Mouse (Mus musculus) CH12.LX (cell line): ENCODE data around the gene Ankrd9. TPM values are rescaled to one million over a fixed set of nuclear protein-coding genes. Genes with fewer than 3 reads are reported as not detected.

ENCODE experiments used
- DNase-seq: peaks from one replicate; pipeline ENCODE4 v3.0.0-alpha.2; 2013; ENCODE audit errors: extremely low read depth
- H3K27ac ChIP-seq: 2 replicates; pipeline ENCODE4 v1.5.1; 2012; ENCODE audit warnings: low read depth, mild to moderate bottlenecking, control low read depth, moderate library complexity; ENCODE audit not compliant: insufficient read depth
- H3K27me3 ChIP-seq: replicated peaks from 2 replicates; pipeline ENCODE3; 2012; ENCODE audit warnings: inconsistent platforms
- H3K36me3 ChIP-seq, 2 experiments: replicated peaks in 1 of 2; 2 replicates each; pipeline versions ENCODE3 to v1.6.1; 2012; ENCODE audit warnings: inconsistent platforms in 1 of 2, low read length in 1 of 2, mild to moderate bottlenecking in 1 of 2, mixed read lengths in 1 of 2, moderate library complexity in 1 of 2; ENCODE audit not compliant: control insufficient read depth in 1 of 2, insufficient read depth in 1 of 2
- H3K4me1 ChIP-seq, 2 experiments: 2 replicates each; pipeline ENCODE4 v1.6.1; 2012; ENCODE audit warnings: inconsistent platforms in 1 of 2, moderate library complexity in 1 of 2; ENCODE audit not compliant: insufficient read depth in 2 of 2, control insufficient read depth in 1 of 2
- H3K4me2 ChIP-seq: 2 replicates; pipeline ENCODE4 v1.6.1; 2012; ENCODE audit warnings: low read depth, mild to moderate bottlenecking, control low read depth; ENCODE audit not compliant: poor library complexity, insufficient read depth, severe bottlenecking
- H3K4me3 ChIP-seq, 3 experiments: fragments of 150-350 bp in 1 of 3; sonication (generic) in 1 of 3; replicated peaks in 1 of 3; 2 replicates each; pipeline versions ENCODE3 to v1.5.1; 2011 to 2012; ENCODE audit warnings: low read depth in 2 of 3, low read length in 2 of 3, mild to moderate bottlenecking in 2 of 3, moderate library complexity in 2 of 3, control low read depth in 1 of 3, improper control_type of control experiment in 1 of 3, inconsistent platforms in 1 of 3, mixed read lengths in 1 of 3; ENCODE audit not compliant: poor library complexity in 1 of 3
- H3K79me2 ChIP-seq: replicated peaks from 2 replicates; pipeline ENCODE4 v1.6.1; 2012; ENCODE audit warnings: mild to moderate bottlenecking, moderate library complexity; ENCODE audit not compliant: control insufficient read depth, poor library complexity, insufficient read depth, severe bottlenecking; ENCODE audit errors: extremely low read depth
- H3K9ac ChIP-seq: 2 replicates; pipeline ENCODE4 v1.6.1; 2012; ENCODE audit warnings: low read depth, mild to moderate bottlenecking, control low read depth, moderate library complexity; ENCODE audit not compliant: insufficient read depth
- H3K9me3 ChIP-seq: replicated peaks from 2 replicates; pipeline ENCODE3; 2012; ENCODE audit warnings: low read length, inconsistent platforms, mixed read lengths
- CHD1 ChIP-seq: IDR thresholded peaks from 2 replicates; pipeline ENCODE4 v1.6.1; 2012; ENCODE audit warnings: low read depth, low read length, improper control_type of control experiment, inconsistent platforms
- HCFC1 ChIP-seq: IDR thresholded peaks from 2 replicates; pipeline ENCODE4 v1.6.1; 2012; ENCODE audit warnings: low read depth, mild to moderate bottlenecking, inconsistent platforms, low read length, improper control_type of control experiment
- IRF4 ChIP-seq: IDR thresholded peaks from 2 replicates; pipeline ENCODE4 v1.6.1; 2014; ENCODE audit warnings: low read depth, mild to moderate bottlenecking, inconsistent platforms, low read length, improper control_type of control experiment
- JUN ChIP-seq: IDR thresholded peaks from 2 replicates; pipeline ENCODE4 v1.6.1; 2011; ENCODE audit warnings: low read depth, mild to moderate bottlenecking, low read length, improper control_type of control experiment, moderate library complexity; ENCODE audit not compliant: insufficient read depth
- KAT2A ChIP-seq: IDR thresholded peaks from 2 replicates; pipeline ENCODE4 v1.6.1; 2012; ENCODE audit warnings: low read length, improper control_type of control experiment, inconsistent platforms; ENCODE audit not compliant: insufficient replicate concordance
- MAZ ChIP-seq: IDR thresholded peaks from 2 replicates; pipeline ENCODE4 v1.6.1; 2012; ENCODE audit warnings: low read depth, mild to moderate bottlenecking, inconsistent platforms, low read length, improper control_type of control experiment, moderate library complexity
- MEF2A ChIP-seq: IDR thresholded peaks from 2 replicates; pipeline ENCODE4 v1.6.1; 2014; ENCODE audit warnings: low read depth, mild to moderate bottlenecking, inconsistent platforms, low read length, improper control_type of control experiment, borderline replicate concordance
- MXI1 ChIP-seq: IDR thresholded peaks from 2 replicates; pipeline ENCODE4 v1.6.1; 2011; ENCODE audit warnings: mild to moderate bottlenecking, low read depth, low read length, improper control_type of control experiment
- NRF1 ChIP-seq: IDR thresholded peaks from 2 replicates; pipeline ENCODE4 v1.6.1; 2014; ENCODE audit warnings: low read depth, mild to moderate bottlenecking, inconsistent platforms, low read length, improper control_type of control experiment, moderate library complexity
- SIN3A ChIP-seq: IDR thresholded peaks from 2 replicates; pipeline ENCODE4 v1.6.1; 2012; ENCODE audit warnings: low read length, improper control_type of control experiment, inconsistent platforms
- SMC3 ChIP-seq: IDR thresholded peaks from 2 replicates; pipeline ENCODE4 v1.6.1; 2011; ENCODE audit warnings: low read depth, low read length, improper control_type of control experiment
- USF1 ChIP-seq: IDR thresholded peaks from 2 replicates; pipeline ENCODE4 v1.6.1; 2014; ENCODE audit warnings: low read depth, mild to moderate bottlenecking, inconsistent platforms, low read length, improper control_type of control experiment
- ZC3H11A ChIP-seq: IDR thresholded peaks from 2 replicates; pipeline ENCODE4 v1.6.1; 2012; ENCODE audit warnings: low read depth, mild to moderate bottlenecking, inconsistent platforms, low read length, improper control_type of control experiment
- ZMIZ1 ChIP-seq: IDR thresholded peaks from 2 replicates; pipeline ENCODE4 v1.6.1; 2012; ENCODE audit warnings: low read depth, mild to moderate bottlenecking, inconsistent platforms, low read length, improper control_type of control experiment
- dilution Hi-C: fragments of 300-500 bp; cut with MboI; formaldehyde crosslinking; loops from 2 replicates; pipeline ENCODE4 v1.14.3; 2020; ENCODE audit warnings: low sequenced_read_pairs; ENCODE audit not compliant: extremely low pct_unique_long_range_greater_than_20kb, extremely low pct_ligation_motif_present
- in situ Hi-C: fragments of 300-500 bp; cut with MboI; formaldehyde crosslinking; loops from 3 replicates; pipeline ENCODE4 v1.14.3; 2019; ENCODE audit warnings: low sequenced_read_pairs, low pct_ligation_motif_present, low pct_unique_long_range_greater_than_20kb, mixed read lengths
- polyA plus RNA-seq: library from polyadenylated mRNA; unstranded; fragments of >175 nt; gene quantifications from 2 replicates; pipeline ENCODE4 v1.2.1, GENCODE M21; 2012; ENCODE audit warnings: low read depth; ENCODE audit not compliant: insufficient read length
- total RNA-seq, 2 experiments: library from RNA; depleted of rRNA; stranded (reverse); fragments of 300-350 nt in 1 of 2; fragments of >200 nt in 1 of 2; gene quantifications; 2 replicates each; pipeline ENCODE4 v1.2.3; 2012 to 2014

Gene Ankrd9
- total and polyA plus RNA-seq, 3 experiments, result 2.4 to 5.2 (median 2.5) TPM

DNA sequence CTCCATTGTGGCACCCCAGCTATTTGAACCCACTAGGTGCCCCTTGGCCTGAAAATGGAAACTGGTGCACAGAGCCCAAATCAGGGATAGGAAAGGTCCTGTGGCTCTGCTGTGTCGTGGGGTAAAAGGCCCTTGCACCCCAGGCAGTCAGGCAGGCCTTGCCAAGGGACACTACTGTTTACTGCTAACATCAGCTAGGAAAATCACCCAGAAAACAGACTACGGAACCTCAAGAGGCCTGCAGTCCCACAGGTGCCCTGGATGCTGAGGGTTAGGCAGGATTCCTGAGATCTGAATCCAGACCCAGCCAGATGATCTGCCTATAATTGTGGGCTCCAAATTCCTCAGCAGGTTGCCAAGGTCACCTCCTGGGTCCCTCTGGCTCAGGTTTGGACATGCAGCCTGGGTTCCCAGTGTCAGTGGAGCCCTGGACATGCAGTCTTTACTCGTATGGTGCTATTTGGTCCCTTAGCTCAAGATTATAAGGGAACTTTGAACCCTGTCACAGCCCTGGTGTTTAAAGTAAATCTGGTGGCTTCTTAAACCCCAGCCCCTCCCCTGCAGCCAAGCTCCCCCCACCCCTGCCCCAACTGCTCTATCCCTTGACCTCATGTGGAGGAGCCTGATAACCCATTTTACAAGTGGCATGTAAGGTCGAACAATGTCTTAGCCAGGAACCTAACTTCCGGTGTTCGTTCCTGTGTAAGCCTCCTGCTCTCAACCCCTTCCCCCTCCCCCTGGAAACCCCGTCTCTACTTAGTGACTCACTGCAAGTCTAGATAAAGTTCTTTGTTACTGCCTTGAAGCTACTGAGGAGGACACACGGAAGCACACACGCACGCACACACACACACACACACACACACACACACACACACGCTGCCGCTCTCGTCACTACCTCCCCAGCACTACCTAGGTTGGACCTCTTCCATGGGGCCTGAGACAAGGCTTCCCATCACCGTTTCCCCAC lies 28.6 kb upstream of the Ankrd9 start:
- Histone ChIP-seq H3K4me1 (peaks cover 6 to 9% of the 10 kb centered on the region in 2 experiments; a peak in 2 of 4 replicates), H3K4me3 (no peak overlapping the region), H3K36me3 (no peaks in the 10 kb centered on the region)
- dilution Hi-C loops, result no loop called here
- TF ChIP-seq USF1, result no peak
- no peak for TF ChIP-seq SMC3
- no peak for TF ChIP-seq ZMIZ1
- TF ChIP-seq, all 38 proteins: peak for 0
- in situ Hi-C loops, result no loop called here
- no peak for DNase-seq
- Histone ChIP-seq H3K79me2 (no peaks in the 10 kb centered on the region), H3K27me3 (no peaks in the 10 kb centered on the region), H3K9me3 (peaks cover 5% of the 10 kb centered on the region), H3K27ac (no peak overlapping the region), H3K9ac (no peak overlapping the region), H3K4me2 (no peak overlapping the region)

DNA sequence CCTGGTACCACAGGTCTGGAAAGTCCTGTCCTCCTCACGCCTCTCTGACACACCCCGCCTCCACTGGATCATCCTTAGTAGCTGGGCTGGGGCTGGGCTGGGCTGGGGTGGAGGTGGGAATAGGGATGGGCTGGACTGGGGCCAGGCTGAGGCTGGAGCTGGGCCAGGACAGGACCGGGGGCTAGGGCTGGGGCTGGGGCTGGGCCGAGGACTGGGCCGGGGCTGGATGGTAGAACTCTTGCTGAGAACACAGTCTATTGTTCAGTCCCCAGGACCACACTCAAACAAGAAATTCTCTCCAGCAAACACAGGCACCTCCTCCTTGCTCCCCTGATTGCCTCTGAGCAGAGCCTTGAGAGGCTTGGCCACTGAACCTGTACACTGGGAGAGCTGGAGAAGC lies 27.5 kb upstream of the Ankrd9 start:
- Histone ChIP-seq H3K4me1 (peaks cover 6 to 9% of the 10 kb centered on the region in 2 experiments; a peak in 2 of 4 replicates), H3K79me2 (no peaks in the 10 kb centered on the region), H3K4me3 (no peak overlapping the region), H3K4me2 (no peak overlapping the region), H3K27me3 (no peaks in the 10 kb centered on the region), H3K36me3 (no peaks in the 10 kb centered on the region), H3K9ac (no peak overlapping the region), H3K9me3 (no peaks in the 10 kb centered on the region), H3K27ac (no peak overlapping the region)
- TF ChIP-seq NRF1 (no peak), JUN (no peak), ZC3H11A (no peak), MXI1 (no peak), IRF4 (no peak), SIN3A (no peak), MEF2A (no peak), SMC3 (no peak), MAZ (no peak), KAT2A (no peak), HCFC1 (no peak), ZMIZ1 (no peak), CHD1 (no peak)
- dilution Hi-C loops (no loop called here), in situ Hi-C loops (no loop called here)
- no peak for DNase-seq
